Mouse (Mus musculus): ENCODE data around the gene Tle3.
A peak's percentile ranks its signal among the peaks of the same experiment; 100 is the strongest.

Gene Tle3

GRCm38 (mm10) chr9:61376650-61377049, 4.5 kb downstream of the Tle3 start:
- DNase-seq (ENCODE audit: low spot score in 2 of 2): no peak

GRCm38 (mm10) chr9:61377706-61378479, 5.7 kb downstream of the Tle3 start:
- no peak for DNase-seq (ENCODE audit: low spot score in 2 of 2)

GRCm38 (mm10) chr9:61378516-61378915, 6.3 kb downstream of the Tle3 start:
- no peak for DNase-seq (ENCODE audit: low spot score in 2 of 2)

GRCm38 (mm10) chr9:61379016-61379634, 7.0 kb downstream of the Tle3 start:
- DNase-seq (ENCODE audit: low spot score in 2 of 2): no peak

GRCm38 (mm10) chr9:61380258-61381062, 8.3 kb downstream of the Tle3 start:
- peak; percentile 45 to 47 for DNase-seq (ENCODE audit: low spot score in 2 of 2)

GRCm38 (mm10) chr9:61381063-61381408, 8.9 kb downstream of the Tle3 start:
- no peak for DNase-seq (ENCODE audit: low spot score in 2 of 2)

GRCm38 (mm10) chr9:61381445-61381844, 9.3 kb downstream of the Tle3 start:
- DNase-seq (ENCODE audit: low spot score in 2 of 2): no peak

GRCm38 (mm10) chr9:61382595-61383186, 10.5 kb downstream of the Tle3 start:
- DNase-seq (ENCODE audit: low spot score in 2 of 2): no peak

- no peak for DNase-seq (ENCODE audit: low spot score in 2 of 2)
Observed at GRCm38 (mm10) chr9:61384101-61384500, 11.9 kb downstream of the Tle3 start.

- DNase-seq (ENCODE audit: low spot score in 2 of 2): no peak
Observed at GRCm38 (mm10) chr9:61384646-61385443, 12.7 kb downstream of the Tle3 start.

GRCm38 (mm10) chr9:61385753-61386152, 13.6 kb downstream of the Tle3 start:
- DNase-seq (ENCODE audit: low spot score in 2 of 2): no peak

GRCm38 (mm10) chr9:61386314-61386713, 14.1 kb downstream of the Tle3 start:
- no peak for DNase-seq (ENCODE audit: low spot score in 2 of 2)

GRCm38 (mm10) chr9:61387797-61388196, 15.6 kb downstream of the Tle3 start:
- no peak for DNase-seq (ENCODE audit: low spot score in 2 of 2)

GRCm38 (mm10) chr9:61388214-61388613, 16.0 kb downstream of the Tle3 start:
- no peak for DNase-seq (ENCODE audit: low spot score in 2 of 2)

GRCm38 (mm10) chr9:61388689-61389403, 16.7 kb downstream of the Tle3 start:
- no peak for DNase-seq (ENCODE audit: low spot score in 2 of 2)

GRCm38 (mm10) chr9:61389404-61389701, 17.2 kb downstream of the Tle3 start:
- no peak for DNase-seq (ENCODE audit: low spot score in 2 of 2)

- no peak for DNase-seq (ENCODE audit: low spot score in 2 of 2)
Observed at GRCm38 (mm10) chr9:61391570-61392337, 19.6 kb downstream of the Tle3 start.

- no peak for DNase-seq (ENCODE audit: low spot score in 2 of 2)
Observed at GRCm38 (mm10) chr9:61392338-61392620, 20.1 kb downstream of the Tle3 start.

- DNase-seq (ENCODE audit: low spot score in 2 of 2): no peak
Observed at GRCm38 (mm10) chr9:61393161-61393560, 21.0 kb downstream of the Tle3 start.

GRCm38 (mm10) chr9:61393847-61394246, 21.7 kb downstream of the Tle3 start:
- DNase-seq (ENCODE audit: low spot score in 2 of 2): no peak

Data from thymus, postnatal 10 days (tissue).